Mouse (Mus musculus): ENCODE data around the gene Faf1. TPM values are rescaled to one million over a fixed set of nuclear protein-coding genes. Genes with fewer than 3 reads are reported as not detected.

Gene Faf1
- polyA plus RNA-seq, 1 experiment, result 10.3 TPM

DNA sequence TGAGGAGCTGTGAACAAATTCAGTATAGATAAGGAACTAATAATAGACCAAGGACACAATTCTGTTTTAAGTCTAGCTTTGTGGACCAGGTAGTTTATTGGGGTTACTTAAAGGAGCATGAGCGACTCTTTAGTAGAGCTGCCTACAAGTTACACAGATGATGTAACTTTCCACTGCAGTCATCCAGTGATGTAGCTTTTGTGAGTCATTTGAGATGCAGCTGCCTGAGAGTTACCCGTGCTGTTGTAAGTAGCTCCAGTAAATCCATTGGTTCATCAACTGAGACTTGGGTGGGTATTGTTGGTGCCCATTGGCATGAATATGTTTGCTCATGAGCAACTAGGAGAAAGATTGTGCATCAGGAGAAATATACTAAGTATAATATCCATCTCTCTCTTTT is 29.0 kb downstream of the Faf1 start:
- TF ChIP-seq GATA1 (IDR thresholded peaks at IDR 0.05; ENCODE audit: low read length), result no peak

DNA sequence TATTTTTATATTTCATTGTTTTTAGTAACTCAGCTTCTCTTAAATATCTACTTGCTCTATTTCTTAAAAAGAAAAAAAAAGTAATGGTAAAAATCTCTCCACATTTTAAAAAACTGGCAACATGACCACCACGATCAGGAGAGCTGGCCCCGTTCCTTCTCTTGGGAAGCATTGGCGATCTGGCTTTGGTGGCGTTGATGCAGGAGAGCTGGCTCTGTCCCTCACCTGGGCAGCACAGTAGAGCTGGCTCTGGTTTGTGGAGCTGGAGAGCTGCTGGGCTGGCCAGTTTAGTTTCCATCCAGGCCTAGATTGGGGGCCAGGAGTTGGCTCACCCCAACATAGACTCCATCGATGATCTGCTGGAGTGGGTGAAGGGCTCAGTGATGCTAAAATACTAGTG is 42.9 kb downstream of the Faf1 start:
- TF ChIP-seq GATA1 (IDR thresholded peaks at IDR 0.05; ENCODE audit: low read length), result no peak

DNA sequence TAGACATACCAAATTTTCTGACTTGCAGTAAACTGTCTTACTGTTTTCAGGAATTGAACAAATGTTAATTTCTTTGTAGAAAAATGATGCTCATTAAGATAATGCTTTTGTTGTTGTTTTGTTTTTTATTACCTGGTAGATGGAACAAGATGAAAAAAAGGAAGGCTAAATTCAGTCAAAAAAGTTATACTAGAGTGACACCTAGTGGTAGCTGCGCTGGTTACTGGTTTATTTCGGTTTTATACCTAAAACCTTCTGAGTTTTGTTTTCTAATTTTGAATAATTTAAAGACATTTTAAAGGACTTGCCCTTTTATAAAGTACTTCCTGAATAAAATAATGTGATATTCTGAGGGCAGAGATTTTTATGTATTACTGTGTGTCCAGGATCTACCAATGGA is 52.9 kb downstream of the Faf1 start:
- TF ChIP-seq GATA1 (IDR thresholded peaks at IDR 0.05; ENCODE audit: low read length), result no peak

DNA sequence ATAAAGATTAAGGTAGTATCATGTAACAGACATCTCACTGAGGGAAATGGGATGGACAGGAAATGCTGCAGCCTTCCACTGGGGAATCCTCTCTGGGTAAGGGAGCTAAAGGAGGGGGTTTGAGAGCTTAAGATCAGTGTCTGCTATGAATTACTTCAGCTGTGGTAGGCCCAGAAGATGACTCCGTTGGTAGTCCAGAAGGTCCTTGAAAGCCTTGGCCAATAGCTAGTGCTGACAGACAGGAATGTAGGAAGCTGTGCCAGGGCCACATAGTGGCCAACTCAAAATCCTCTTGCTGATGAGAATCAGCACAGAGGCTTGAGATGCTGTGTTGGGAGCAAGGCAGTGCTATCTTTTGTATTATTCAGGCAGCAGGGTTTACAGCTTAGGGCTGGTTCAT is 59.4 kb downstream of the Faf1 start:
- TF ChIP-seq GATA1 (IDR thresholded peaks at IDR 0.05; ENCODE audit: low read length), result no peak

DNA sequence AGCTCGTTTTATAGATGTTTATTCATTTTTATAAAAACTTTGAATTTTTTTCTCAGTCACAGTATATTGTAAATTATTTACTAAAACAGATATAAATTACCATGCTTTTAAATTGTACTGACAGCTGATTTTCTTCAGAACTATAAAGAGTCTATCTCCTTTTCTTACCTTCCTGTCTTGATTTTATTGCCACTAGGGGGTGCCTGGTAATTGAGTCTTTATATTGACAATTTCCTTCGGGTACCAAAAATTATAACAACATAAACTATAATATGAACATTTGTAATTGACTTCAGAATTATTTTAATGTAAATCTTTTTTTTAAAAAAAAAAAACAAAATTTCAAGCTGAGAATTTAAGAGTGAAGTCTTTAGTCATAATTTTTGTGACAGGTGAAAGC is 67.6 kb downstream of the Faf1 start:
- no peak for TF ChIP-seq GATA1 (IDR thresholded peaks at IDR 0.05; ENCODE audit: low read length)

DNA sequence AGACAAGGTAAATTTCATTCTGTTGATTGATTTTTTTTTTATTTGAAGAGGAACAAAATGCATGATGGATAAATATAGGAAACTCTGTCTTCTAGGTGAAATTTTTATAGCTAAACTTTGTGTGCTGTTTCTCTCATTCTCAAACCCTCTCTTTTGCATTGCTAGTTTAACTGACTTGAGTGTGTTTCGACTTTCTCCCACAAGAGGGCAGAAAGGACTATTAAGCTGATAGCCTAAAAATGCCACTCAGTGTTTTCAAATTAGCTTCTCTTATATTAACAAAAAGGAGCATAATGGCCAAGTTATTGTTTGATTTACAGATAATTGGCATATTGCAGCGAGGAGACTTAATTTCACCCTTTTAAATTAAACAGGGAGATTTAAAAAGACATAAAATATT is 82.6 kb downstream of the Faf1 start:
- TF ChIP-seq GATA1 (IDR thresholded peaks at IDR 0.05; ENCODE audit: low read length), result no peak

DNA sequence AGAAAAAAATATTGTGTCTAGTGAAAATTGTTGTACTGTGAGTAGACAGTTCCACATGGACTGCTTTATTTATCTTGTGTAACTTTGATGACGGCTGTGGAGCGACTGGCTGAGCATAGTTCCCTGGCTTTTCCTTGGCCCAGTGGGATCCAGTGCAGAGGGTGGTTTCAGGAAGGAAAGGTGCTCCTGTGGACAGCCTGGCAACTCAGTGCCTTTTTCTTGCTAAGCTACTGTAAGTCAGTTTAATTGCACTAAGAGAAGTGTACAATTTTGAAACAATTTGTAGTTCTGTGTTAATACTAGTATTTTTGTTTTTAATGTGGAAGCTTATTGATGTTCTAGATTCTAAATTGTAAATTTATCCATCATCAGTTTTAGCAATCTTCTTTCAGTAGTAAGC is 83.5 kb downstream of the Faf1 start:
- no peak for TF ChIP-seq GATA1 (IDR thresholded peaks at IDR 0.05; ENCODE audit: low read length)

DNA sequence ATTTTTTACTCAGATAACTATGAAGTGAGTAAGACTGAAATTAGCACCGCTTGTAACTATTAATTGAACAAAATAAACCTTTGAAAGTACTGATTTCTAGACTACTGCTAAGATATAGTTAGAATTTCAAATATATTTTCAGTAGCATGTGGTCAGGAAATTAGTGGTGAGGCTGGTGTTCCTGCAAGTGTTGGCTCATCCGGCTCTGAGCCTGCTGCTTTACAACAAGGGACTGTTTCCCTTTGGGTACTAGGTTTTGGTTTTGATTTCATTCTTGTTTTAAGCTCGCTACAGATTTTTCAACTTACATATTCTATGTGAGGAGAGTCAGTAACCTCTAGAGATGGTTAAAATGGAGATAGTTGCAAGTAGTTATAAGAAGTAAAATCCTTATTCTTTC is 84.1 kb downstream of the Faf1 start:
- no peak for TF ChIP-seq GATA1 (IDR thresholded peaks at IDR 0.05; ENCODE audit: low read length)

DNA sequence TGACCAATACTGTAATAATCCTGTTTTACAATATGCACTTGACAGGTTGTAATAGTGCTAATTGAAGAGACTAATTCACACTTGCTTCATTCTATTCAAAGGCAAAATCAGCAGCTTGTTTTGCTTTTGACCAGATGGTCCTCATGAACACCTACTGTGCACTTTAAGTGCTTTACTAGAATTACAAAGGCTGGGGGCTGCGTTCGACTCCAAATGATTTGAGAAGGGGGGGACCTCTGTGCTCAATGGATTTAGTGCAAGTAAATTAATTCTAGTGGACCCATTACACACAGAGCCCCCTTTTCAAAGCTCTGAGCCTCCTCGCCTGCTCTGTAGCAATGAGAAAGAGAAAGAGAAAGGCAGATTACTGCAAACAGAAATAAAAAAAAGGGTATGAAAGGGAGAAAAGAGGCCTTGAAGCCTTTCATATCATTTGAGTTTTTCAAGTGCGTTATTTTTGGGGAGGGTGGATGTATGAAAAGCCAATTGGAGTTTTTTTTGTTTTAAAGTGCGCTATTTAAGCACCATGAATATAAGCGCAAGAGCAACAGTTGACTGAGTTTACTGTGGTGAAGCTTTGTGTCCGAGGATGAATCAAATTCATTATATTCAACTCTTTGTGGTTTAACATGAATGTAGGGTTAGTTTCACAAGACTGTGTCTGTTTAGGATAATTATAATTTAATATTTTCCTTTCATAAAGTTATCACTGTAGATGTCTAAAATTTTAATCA is 86.5 kb downstream of the Faf1 start:
- TF ChIP-seq GATA1 (IDR thresholded peaks at IDR 0.05; ENCODE audit: low read length), result no peak

DNA sequence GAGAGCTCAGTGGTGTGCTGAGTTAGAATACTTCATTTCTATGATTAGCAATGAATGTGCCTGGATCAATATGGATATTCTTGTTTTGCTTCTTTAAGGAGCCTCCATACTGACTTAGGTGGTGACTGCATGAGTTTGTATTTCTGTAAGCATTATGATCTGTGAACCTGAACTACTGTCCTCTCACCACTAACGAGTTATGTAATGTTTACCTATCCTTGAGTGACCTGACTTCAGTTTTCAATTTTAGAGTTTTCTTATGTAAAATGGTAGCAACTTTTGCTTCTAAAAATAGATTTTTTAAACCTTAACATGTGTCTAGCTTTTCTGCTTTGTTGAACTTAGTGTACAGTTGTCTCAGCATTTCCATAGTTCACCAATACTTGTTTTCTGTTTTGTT is 92.7 kb downstream of the Faf1 start:
- no peak for TF ChIP-seq GATA1 (IDR thresholded peaks at IDR 0.05; ENCODE audit: low read length)

DNA sequence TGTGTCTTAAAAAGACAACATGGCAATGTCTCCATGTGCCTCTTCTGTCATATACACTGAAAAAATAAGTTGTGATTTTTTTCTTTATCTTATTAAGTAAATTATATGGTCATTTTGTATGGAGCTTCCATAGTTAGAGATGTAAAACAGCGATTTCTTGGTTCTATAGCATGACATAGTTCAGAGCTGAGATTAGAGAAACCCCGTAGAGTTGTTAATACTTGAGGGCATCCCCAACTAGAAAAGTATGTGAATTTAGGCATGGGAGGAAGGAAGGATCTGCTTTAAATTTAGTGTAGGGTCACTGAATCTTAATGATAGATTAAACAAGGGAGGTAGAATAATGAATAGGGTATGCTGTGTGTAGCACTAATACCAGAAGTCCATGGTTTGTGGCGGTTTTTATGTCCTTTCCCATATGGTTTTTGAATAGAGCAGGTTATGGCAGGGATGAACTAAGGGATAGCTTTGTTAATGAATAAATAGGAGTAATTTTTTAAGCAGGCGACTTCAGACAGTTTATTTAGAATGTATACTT is 106.3 kb downstream of the Faf1 start:
- TF ChIP-seq GATA1 (IDR thresholded peaks at IDR 0.05; ENCODE audit: low read length), result no peak

DNA sequence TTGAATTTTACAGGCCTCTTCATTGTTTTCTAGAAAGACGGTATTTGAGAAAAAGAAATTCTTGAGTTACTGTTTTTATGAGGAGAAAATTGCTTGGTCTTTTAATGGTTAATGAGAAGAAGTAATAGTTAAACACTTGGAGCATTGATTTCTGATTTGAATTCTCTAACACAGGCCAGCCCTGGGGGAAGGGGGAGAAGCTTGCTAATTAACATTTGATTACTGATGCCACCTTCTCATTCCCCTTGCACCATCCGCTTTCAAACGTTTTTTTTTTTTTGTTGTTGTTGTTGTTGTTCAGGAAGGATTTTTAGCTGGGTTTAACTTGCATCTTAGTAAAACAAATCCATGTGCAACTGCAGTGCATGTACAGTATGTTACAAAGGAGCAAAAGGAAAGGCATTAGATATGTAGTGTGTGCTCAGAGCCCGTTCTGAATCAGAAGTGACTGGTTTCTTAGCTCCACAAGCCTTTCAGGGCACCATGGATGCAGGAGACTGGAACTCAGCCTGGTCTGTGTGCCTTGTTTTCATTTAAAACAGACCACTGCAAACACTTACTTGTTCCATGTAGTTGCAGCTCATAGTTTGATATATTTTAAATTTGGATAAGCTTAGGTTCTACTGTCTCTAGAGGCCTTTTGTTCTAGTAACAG is 113.1 kb downstream of the Faf1 start:
- no peak for TF ChIP-seq GATA1 (IDR thresholded peaks at IDR 0.05; ENCODE audit: low read length)

DNA sequence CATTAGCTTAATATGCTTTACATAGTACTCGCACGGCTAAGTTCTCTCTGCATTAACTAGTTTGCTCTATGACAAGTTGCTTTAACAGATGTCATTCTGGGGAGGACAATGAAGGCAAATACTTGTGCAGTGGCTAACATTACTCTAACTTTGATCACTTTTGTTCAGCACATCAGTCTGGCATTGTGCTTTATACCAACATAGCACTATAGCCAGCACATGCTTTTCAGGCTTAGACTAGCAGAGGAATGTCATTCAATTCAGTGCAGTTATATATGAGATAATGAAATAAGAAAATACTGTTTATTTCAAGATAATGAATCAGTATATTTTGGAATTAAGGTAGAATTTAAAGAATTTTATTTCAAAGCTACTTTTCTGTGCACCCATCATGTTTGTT is 115.9 kb downstream of the Faf1 start:
- no peak for TF ChIP-seq GATA1 (IDR thresholded peaks at IDR 0.05; ENCODE audit: low read length)

DNA sequence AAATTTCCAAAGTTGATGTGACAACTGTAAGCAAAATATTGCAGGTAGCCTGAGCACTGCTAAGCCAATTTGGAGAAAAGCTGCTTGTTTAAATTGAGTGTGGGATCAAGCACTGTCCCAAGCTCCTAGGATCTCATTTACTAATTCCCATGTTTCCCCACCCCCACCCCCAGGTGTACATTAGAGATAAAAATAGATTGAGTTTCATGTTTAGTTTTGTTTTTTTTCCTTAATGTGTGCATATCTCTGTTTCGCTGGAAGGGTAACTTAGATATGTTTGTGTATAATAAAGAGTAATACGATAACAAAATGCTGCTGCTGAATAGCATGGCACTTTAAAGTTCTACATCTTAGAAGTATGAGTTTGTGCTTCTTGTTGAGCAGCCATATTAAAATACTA is 116.7 kb downstream of the Faf1 start:
- TF ChIP-seq GATA1 (IDR thresholded peaks at IDR 0.05; ENCODE audit: low read length), result no peak

DNA sequence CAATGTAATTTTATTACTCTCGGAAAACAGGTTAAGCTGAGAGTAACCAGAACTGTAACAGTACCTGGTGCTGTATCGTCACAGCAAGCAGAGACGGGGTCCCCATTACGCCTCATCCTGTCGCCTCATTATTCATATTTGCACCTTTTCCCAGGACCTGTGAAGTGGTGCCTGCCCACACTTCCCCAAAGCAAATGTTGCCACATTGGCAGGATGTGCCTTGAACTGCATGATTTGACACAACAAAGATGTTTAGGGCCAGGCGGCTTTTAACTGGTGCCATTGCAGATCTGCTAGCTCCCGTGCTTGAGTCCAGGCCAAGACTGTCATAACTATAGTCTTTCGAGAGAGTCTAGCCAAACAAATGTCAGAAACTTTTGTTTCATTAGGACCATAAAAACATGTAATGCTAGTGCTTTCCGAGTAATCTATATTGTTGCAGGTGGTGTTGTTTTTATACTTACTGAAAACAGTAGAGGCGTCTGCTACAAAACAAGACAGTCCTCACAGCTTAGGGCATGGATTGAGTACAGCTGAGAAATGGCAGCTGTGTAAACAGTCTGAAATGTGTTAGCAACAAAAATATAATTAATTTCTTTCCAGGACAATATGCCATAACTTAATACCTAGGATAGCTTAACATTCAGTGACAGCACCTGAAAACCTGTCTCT is 121.3 kb downstream of the Faf1 start:
- no peak for TF ChIP-seq GATA1 (IDR thresholded peaks at IDR 0.05; ENCODE audit: low read length)

DNA sequence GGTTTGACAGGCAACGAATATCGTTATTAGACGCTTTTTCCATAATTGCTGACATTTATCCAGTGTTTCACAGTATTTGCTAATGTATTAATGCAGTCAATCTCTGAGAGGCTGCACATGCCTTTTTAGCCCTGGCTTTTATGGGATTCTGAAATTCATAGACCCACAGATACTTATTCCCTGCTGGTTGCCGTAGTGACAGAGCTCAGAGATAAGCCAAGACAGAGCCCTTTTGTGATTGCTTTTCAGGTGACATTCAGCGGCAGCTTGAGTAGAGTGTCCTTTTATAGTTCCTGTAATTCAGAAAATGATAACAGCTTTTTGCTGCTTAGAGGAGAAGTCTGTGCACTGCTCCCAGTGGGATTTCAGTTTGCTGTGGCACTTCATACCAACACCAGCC is 130.0 kb downstream of the Faf1 start:
- TF ChIP-seq GATA1 (IDR thresholded peaks at IDR 0.05; ENCODE audit: low read length), result no peak

DNA sequence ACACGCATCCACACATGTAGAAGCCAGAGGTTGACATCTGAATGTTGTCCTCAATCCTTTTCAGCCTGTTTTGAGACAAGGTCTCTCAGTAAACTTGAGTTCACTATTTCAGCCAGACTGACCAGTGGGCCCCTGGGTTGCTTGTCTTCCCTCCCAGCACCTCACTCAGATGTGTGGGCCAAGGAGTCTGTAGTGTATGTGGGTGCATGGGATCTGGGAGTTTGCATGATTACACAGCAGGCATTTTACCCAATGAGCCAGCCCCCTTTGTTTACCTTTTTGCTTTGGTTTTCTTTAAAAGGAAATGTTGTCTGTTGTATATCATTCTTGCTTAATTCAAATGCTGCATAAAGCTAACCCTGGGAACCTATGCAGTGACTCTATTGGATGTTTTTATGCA is 138.8 kb downstream of the Faf1 start:
- no peak for TF ChIP-seq GATA1 (IDR thresholded peaks at IDR 0.05; ENCODE audit: low read length)

Measured in G1E-ER4 (cell line).